Mouse (Mus musculus): ENCODE results near the gene 1700123K08Rik. TPM values are rescaled to one million over a fixed set of nuclear protein-coding genes. Genes with fewer than 3 reads are reported as not detected.
"Not testable (repeated sequence)": the region's sequence is repeated elsewhere in the genome, so short reads cannot be mapped to it uniquely, and the experiment has no call there.

1700123K08Rik gene
- total RNA-seq (2017) = not detected in 2 replicates

- ATAC-seq (replicated peaks in 1 of 2; ENCODE audit: insufficient read depth in 1 of 2, low FRiP score in 2 of 2, low TSS enrichment in 1 of 2, low read depth in 1 of 2, poor library complexity in 2 of 2, severe bottlenecking in 2 of 2) = not testable (repeated sequence)
Measured at GRCm38 (mm10) chr5:138564612-138565011, at the start of gene 1700123K08Rik. Gene 1700123K08Rik (minus strand): TSS chr5:138564712.

GRCm38 (mm10) chr5:138587396-138587795 lies 22.9 kb upstream of the 1700123K08Rik start:
- no peak for ATAC-seq (replicated peaks in 1 of 2; ENCODE audit: insufficient read depth in 1 of 2, low FRiP score in 2 of 2, low TSS enrichment in 1 of 2, low read depth in 1 of 2, poor library complexity in 2 of 2, severe bottlenecking in 2 of 2)

- ATAC-seq (replicated peaks in 1 of 2; ENCODE audit: insufficient read depth in 1 of 2, low FRiP score in 2 of 2, low TSS enrichment in 1 of 2, low read depth in 1 of 2, poor library complexity in 2 of 2, severe bottlenecking in 2 of 2) = no peak
Measured at GRCm38 (mm10) chr5:138571623-138572022, 7.1 kb upstream of the 1700123K08Rik start.

GRCm38 (mm10) chr5:138552718-138553117 lies 11.8 kb downstream of the 1700123K08Rik start:
- ATAC-seq (replicated peaks in 1 of 2; ENCODE audit: insufficient read depth in 1 of 2, low FRiP score in 2 of 2, low TSS enrichment in 1 of 2, low read depth in 1 of 2, poor library complexity in 2 of 2, severe bottlenecking in 2 of 2) = no peak

GRCm38 (mm10) chr5:138532491-138532890 lies 32.0 kb downstream of the 1700123K08Rik start:
- no peak for ATAC-seq (replicated peaks in 1 of 2; ENCODE audit: insufficient read depth in 1 of 2, low FRiP score in 2 of 2, low TSS enrichment in 1 of 2, low read depth in 1 of 2, poor library complexity in 2 of 2, severe bottlenecking in 2 of 2)

Other genes with a start within 250 kb of the 1700123K08Rik start
- gene Pvrig, start 222.8 kb downstream of the 1700123K08Rik start, total RNA-seq (2017) = 1.8 TPM in 1 of 2 replicates, not detected in the other
- gene Zfp157, start 123.2 kb downstream of the 1700123K08Rik start, total RNA-seq (2017) = 14.4 and 27.5 TPM in 2 replicates
- gene Zfp68, start 55.0 kb upstream of the 1700123K08Rik start, total RNA-seq (2017) = 92.2 and 113 TPM in 2 replicates
- gene A430033K04Rik, start 58.1 kb upstream of the 1700123K08Rik start, total RNA-seq (2017) = 22.3 and 24.4 TPM in 2 replicates
- 1.4 and 3.5 TPM in 2 replicates for gene Fam20c, start 189.8 kb upstream of the 1700123K08Rik start, total RNA-seq (2017)

Data from hematopoietic stem cell, adult 5-6 weeks (primary cell).